Mouse (Mus musculus) bone marrow macrophage, adult 2 months (primary cell): ENCODE data around the gene Ammecr1.

Source experiments
- CTCF ChIP-seq: IDR thresholded peaks from 2 replicates; pipeline ENCODE4 v1.5.1; 2012; ENCODE audit warnings: low read depth, mild to moderate bottlenecking, low read length, moderate library complexity
- POLR2A ChIP-seq: IDR thresholded peaks from 2 replicates; pipeline ENCODE4 v1.6.1; 2012; ENCODE audit warnings: mild to moderate bottlenecking, low read depth, low read length, borderline replicate concordance

DNA sequence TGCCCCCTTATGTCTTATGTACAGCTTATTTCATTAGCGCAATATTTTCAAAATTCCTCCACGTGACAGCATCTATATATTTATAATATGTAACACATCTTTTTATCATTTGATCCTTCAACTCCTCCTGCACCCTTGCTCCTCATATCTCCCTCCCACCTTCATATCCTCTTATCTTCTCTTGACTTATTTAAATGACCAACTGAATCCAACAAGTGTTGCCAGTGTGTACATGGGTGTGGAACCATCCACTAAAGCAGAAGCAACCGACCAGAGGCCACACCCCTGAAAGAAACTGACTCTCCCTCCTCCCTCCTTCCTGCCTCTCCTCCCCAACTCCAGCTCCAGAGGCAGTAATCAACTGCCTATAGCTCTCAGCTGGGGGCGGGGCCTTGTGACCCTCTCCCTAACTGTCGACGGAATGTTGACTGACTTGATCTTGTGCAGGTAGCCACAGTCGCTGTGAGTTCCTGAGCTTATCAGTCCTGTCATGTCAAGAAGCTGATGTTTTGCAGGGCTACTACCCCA, 6.0 kb upstream of the Ammecr1 start:
- TF ChIP-seq CTCF (no peak), POLR2A (no peak)
